Mouse (Mus musculus): ENCODE data around the gene Tns1.

DNA sequence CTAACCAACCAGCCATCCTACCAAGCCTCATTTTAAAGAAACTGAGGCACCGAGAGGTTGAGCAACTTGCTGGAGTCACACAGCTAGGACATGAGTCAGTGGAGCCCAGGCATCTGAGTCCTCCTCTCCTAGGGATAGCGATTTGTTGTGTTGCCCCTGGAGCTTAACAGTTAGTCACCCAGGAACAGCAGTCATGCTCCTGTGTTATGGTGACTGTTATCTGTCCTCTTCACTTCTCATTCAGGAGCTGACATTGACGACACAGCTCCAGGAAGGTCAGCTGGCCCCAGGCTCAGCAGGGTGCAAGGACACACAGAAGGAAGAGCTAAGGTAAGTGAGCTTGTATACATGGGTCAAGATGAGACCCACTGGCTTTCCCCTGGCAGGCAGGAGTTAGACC lies 28.5 kb downstream of the Tns1 start:
- TF ChIP-seq POLR2AphosphoS2 (IDR thresholded peaks at IDR 0.05; ENCODE audit: insufficient read length, low read depth) (no peak), MAX (IDR thresholded peaks at IDR 0.05; ENCODE audit: low read depth) (no peak), POLR2A (IDR thresholded peaks at IDR 0.05; ENCODE audit: insufficient read length, low read depth) (no peak)
